Mouse (Mus musculus) lung, postnatal 14 days (tissue): ENCODE measurements at regions not wholly inside any gene's neighbourhood (a gene's known extent, or its start where the extent isn't known, plus 50 kb on each side); places are given as distances from the start of the nearest gene placed in this dataset.

Experiments used
- DNase-seq: peaks from one replicate; pipeline ENCODE4 v3.0.0; 2021

DNA sequence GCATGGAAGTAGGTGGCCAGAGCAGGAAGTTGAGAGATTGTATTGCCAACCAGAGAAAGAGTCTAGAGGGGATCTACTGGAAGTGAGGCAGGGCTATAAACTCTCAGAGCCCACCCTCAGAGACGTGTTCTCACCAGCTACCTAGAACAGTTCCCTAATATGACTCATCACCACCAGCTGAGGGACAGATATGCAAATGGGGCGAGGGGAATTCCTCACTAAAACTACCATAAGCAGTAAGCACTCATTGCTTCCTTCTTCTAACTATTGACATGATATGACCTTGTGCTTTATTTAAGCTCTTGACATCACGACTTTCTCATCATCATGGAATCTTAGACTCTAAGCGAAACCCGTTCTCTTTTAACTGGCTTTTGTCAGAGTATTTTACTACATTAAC lies 101.2 kb upstream of the Isl1 start:
- no peak for DNase-seq
